Mouse (Mus musculus) embryonic facial prominence, embryonic 12.5 days (tissue): ENCODE measurements around the gene Terf2ip. TPM values are rescaled to one million over a fixed set of nuclear protein-coding genes. Genes with fewer than 3 reads are reported as not detected.
A peak's percentile ranks its signal among the peaks of the same experiment; 100 is the strongest.

Experiments
- ATAC-seq: fragments of 200-750 bp; cut with Nextera tagmentation; 2 replicates; pipeline ENCODE4 v1.8.0; 2017; ENCODE audit not compliant: insufficient number of reproducible peaks, insufficient read depth, low FRiP score, low TSS enrichment
- H3K27ac ChIP-seq: fragments of 300-500 bp; sonication (generic); 2 replicates; pipeline ENCODE4 v1.5.1; 2016; ENCODE audit warnings: mild to moderate bottlenecking
- H3K27me3 ChIP-seq: fragments of 300-500 bp; sonication (generic); 2 replicates; pipeline ENCODE4 v1.6.1; 2016; ENCODE audit warnings: mild to moderate bottlenecking, moderate library complexity
- H3K36me3 ChIP-seq: fragments of 300-500 bp; sonication (generic); 2 replicates; pipeline ENCODE4 v1.6.1; 2016; ENCODE audit warnings: mild to moderate bottlenecking
- H3K4me1 ChIP-seq: fragments of 300-500 bp; sonication (generic); 2 replicates; pipeline ENCODE4 v1.6.1; 2016
- H3K4me2 ChIP-seq: fragments of 300-500 bp; sonication (generic); replicated peaks from 2 replicates; pipeline ENCODE4 v1.6.1; 2016; ENCODE audit warnings: mild to moderate bottlenecking, moderate library complexity
- H3K4me3 ChIP-seq: fragments of 300-500 bp; sonication (generic); 2 replicates; pipeline ENCODE4 v1.5.1; 2016; ENCODE audit warnings: mild to moderate bottlenecking
- H3K9ac ChIP-seq: fragments of 300-500 bp; sonication (generic); 2 replicates; pipeline ENCODE4 v1.6.1; 2016; ENCODE audit warnings: mild to moderate bottlenecking, moderate library complexity
- H3K9me3 ChIP-seq: fragments of 300-500 bp; sonication (generic); 2 replicates; pipeline ENCODE4 v1.6.1; 2016; ENCODE audit warnings: mild to moderate bottlenecking, moderate library complexity
- WGBS: fragments of 180-500 bp; shearing (Covaris S2); methylation state at CpG from one replicate; pipeline ENCODE4 v1.1.7; 2016; 5-methylcytosine and 5-hydroxymethylcytosine counted together
- polyA plus RNA-seq: library from polyadenylated mRNA; unstranded; fragments of >200 nt; fragmentation: Nextera tagmentation; extraction: Ambion mirVana; gene quantifications from 2 replicates; pipeline ENCODE4 v1.2.1, GENCODE M21; 2016

Gene Terf2ip
- 32.3 and 33.8 TPM in 2 replicates for polyA plus RNA-seq

DNA sequence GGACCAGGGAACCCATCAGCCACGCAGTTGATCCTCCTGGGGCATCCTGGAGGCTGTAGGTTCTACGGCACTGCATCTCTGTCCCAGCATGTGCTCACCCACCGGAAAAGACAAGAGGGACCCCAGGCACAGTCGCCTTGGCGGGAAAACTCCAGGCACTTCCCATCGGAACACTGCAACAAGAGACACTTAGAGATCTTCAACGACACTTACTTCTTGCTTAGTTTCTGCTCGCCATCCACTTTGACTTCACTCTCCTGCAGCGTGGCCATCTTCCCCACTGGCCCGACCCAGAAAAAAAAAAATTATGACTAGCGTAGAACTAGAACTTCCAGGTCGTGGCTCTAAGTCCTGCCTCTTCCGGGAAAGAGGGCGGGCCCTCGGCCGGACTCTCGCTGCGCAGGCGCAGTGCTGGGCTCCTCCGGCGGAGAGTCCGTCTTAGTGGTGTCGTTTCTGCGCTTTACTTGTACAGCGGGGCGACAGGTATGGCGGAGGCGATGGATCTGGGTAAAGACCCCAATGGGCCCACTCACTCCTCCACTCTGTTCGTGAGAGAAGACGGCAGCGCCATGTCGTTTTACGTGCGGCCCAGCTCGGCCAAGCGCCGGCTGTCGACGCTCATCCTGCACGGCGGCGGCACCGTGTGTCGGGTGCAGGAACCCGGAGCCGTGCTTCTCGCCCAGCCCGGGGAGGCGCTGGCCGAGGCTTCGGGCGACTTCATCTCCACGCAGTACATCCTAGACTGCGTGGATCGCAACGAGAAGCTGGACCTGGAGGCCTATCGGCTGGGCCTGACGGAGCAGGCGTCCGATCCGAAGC, at the start of gene Terf2ip, which contains the start of gene Kars:
Terf2ip (plus strand) TSS at position 402 of the 819 bp plus-strand sequence.
Kars (minus strand) TSS at position 327 of the 819 bp plus-strand sequence.
- Histone ChIP-seq H3K9ac (peak within 1 kb of the TSS; percentile 88), H3K27ac (peak within 1 kb of the TSS; percentile 83), H3K27me3 (no peaks in the 10 kb centered on the region), H3K4me1 (peaks cover 18% of the 10 kb centered on the region), H3K9me3 (no peaks in the 10 kb centered on the region), H3K36me3 (peaks cover 17% of the 10 kb centered on the region), H3K4me2 (peak within 1 kb of the TSS; percentile 89), H3K4me3 (peak within 1 kb of the TSS; percentile 94)
- peak; percentile 92 for ATAC-seq
- WGBS = under 1% methylated on average over 61 of the region's 61 CpGs

DNA sequence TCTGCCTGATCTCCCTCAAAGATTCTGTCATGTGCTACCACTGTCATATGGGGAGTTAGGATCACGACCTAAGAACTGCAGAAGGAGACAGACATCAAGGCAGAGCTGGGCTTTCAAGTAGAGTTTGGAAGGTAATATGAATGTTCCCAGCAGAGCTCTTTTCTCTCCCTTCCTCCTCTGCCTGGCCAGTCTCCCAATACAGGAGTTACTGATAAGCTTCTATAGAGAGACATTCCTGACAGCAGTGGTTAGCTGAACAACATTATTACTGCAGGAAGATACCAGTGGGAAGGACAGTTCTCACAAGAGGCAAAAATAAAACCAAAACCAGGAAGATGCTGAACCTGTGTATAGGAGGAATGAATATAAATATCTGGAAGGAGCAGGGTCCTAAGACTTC, 48.6 kb upstream of the Terf2ip start:
- no peak overlapping the region for H3K27ac ChIP-seq
- H3K27me3 ChIP-seq = no peaks in the 10 kb centered on the region
- ATAC-seq = no peak
- no peaks in the 10 kb centered on the region for H3K4me1 ChIP-seq
- H3K4me3 ChIP-seq = no peak overlapping the region
- WGBS = 61% methylated on average over 1 of the region's 1 CpGs
- no peak overlapping the region for H3K4me2 ChIP-seq
- no peak overlapping the region for H3K9ac ChIP-seq
- H3K36me3 ChIP-seq = 0 out of 2 replicates have a peak, but pooled peaks cover 16% of the 10 kb centered on the region
- H3K9me3 ChIP-seq = no peaks in the 10 kb centered on the region

DNA sequence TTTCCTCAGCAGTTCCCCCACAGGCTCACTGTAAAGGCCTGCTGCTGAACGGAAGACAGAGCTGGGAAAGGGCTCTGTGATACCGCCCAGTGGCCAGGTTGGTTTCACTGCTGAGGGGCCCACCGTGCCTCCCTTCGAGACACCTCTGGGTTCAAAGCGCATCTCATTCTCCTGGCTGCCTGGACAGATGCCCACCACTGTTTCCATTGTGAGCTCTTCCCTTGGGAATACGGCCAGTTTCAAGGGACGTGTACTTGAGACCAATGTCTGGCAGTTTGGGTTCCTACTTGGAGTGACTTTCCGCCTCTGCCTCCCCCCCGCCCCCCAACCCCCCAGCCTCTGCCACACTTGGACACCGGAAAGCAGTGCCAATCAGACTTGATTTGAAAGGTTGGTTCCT, 48.1 kb upstream of the Terf2ip start:
- 73% methylated on average over 10 of the region's 10 CpGs for WGBS
- no peak overlapping the region for H3K4me3 ChIP-seq
- no peaks in the 10 kb centered on the region for H3K4me1 ChIP-seq
- H3K4me2 ChIP-seq = no peak overlapping the region
- no peaks in the 10 kb centered on the region for H3K9me3 ChIP-seq
- no peak overlapping the region for H3K27ac ChIP-seq
- no peak for ATAC-seq
- H3K9ac ChIP-seq = no peak overlapping the region
- peaks cover 20% of the 10 kb centered on the region for H3K36me3 ChIP-seq
- no peaks in the 10 kb centered on the region for H3K27me3 ChIP-seq

DNA sequence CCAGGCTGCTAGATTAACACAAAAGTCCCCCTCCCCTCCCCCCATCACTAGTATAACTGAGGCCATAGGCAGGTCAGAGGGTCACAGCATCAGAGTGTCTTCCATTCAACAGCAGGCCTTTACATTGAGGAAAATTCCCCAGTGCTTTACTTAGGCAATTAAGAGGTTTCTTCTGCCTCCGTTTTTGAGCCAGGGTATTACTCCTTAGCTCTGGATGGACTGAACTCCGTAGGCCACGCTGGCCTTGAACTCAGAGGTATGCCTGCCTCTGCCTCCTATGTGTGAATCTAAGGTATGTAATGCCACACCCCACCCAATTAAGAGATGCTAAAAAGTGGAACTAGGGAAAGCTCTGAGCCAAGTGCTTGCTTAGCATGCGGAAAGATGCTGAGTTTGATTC, 47.7 kb upstream of the Terf2ip start:
- no peaks in the 10 kb centered on the region for H3K27me3 ChIP-seq
- WGBS = 77% methylated on average over 4 of the region's 4 CpGs
- no peak for ATAC-seq

DNA sequence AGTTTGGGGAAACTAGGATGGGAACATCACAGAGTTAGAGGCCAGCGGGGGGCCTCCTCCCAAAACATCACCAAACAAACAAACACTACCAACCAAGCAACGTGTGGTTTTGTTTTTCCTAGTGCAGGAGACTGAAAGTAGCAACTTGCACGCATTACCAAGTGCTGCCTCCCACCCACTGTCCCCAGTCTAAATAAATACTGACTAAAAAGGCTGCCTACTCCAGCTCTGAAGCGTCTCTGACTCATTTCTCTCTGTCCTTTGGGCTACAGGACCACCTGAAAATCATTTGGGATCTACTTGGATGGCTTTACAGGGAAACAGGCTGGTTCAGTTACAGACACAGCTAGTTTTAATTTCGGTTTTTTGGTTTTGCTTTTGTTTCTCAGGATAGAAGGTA, 46.8 kb upstream of the Terf2ip start:
- no peak overlapping the region for H3K4me2 ChIP-seq
- H3K4me1 ChIP-seq = no peaks in the 10 kb centered on the region
- H3K27me3 ChIP-seq = no peaks in the 10 kb centered on the region
- no peaks in the 10 kb centered on the region for H3K9me3 ChIP-seq
- no peak for ATAC-seq
- no peak overlapping the region for H3K27ac ChIP-seq
- no peak overlapping the region for H3K9ac ChIP-seq
- WGBS = 53% methylated on average over 5 of the region's 5 CpGs
- H3K36me3 ChIP-seq = peaks cover 13% of the 10 kb centered on the region
- H3K4me3 ChIP-seq = no peak overlapping the region

More for the DNA sequence above, 47.7 kb upstream of the Terf2ip start:
- Histone ChIP-seq H3K4me3 (no peak overlapping the region), H3K4me1 (no peaks in the 10 kb centered on the region), H3K9me3 (no peaks in the 10 kb centered on the region), H3K27ac (no peak overlapping the region), H3K36me3 (peaks cover 20% of the 10 kb centered on the region), H3K9ac (no peak overlapping the region), H3K4me2 (no peak overlapping the region)

DNA sequence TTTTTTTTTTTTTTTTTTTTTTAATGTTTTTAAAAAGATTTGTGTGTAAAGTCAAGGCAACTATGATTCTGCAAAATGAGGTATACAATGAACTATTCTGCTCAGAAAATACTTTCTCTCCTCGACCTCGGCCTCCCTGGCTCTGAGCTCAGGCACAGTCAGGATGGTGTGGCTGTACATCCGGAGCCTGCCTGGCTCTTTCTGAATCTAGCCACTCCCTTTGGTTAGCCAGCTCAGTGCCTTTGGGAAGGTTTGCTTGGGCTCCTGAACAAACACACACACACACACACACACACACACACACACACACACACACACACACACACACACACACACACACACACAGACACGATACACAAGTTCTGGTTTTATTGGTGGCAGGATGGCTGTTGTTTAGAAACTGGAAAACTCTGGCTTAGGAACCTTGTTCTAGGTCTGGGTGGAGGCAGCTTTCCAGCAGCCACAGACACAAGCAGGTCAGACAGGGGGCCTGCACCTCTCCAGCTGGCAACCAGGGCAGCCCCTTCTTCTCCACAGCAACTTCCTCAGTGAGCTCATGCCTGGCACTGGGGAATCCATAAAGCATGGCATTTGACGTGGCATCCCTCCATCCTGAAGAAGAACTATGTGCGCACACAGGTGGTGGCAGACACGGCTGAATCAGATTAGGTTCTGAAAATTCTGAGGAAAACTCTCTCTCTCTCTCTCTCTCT, 46.2 kb upstream of the Terf2ip start:
- no peak for ATAC-seq
- 72% methylated on average over 7 of the region's 7 CpGs for WGBS
- H3K4me2 ChIP-seq = no peak overlapping the region
- H3K36me3 ChIP-seq = peaks cover 13% of the 10 kb centered on the region
- H3K27ac ChIP-seq = no peak overlapping the region
- H3K9ac ChIP-seq = no peak overlapping the region
- H3K27me3 ChIP-seq = no peaks in the 10 kb centered on the region
- no peaks in the 10 kb centered on the region for H3K4me1 ChIP-seq
- no peaks in the 10 kb centered on the region for H3K9me3 ChIP-seq
- no peak overlapping the region for H3K4me3 ChIP-seq

DNA sequence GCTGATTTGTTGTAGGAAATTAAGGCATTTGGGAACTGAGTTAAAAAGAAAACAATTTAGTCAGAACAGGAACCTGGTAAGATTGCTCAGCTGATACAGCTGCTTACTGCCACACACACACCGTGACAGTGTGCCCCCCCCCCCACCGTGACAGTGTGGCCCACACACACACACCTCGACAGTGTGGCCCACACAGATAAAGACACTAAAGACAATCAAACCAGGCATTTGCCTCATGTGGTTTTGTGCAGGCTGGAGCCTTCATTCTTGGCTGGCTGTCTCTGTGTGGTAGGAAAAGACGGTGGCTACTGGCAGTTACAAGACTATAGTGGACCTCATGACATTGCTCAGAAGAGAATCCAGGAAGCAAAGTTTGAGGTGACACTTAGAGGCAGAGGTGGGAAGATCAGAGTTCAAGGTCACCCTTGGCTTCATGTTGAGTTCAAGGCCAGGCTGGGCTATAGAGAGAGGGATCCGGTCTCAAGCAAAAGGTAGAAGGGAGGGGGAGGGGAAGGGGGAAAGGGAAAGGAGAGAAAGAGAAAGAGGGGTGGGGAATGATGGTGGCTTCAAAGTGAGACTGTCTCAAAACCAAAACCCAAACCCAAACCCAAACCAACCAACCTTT, 43.8 kb upstream of the Terf2ip start:
- Histone ChIP-seq H3K27ac (no peak overlapping the region), H3K9ac (no peak overlapping the region), H3K27me3 (no peaks in the 10 kb centered on the region), H3K4me1 (no peaks in the 10 kb centered on the region), H3K4me3 (no peak overlapping the region), H3K36me3 (peaks cover 16% of the 10 kb centered on the region), H3K4me2 (no peak overlapping the region), H3K9me3 (no peaks in the 10 kb centered on the region)
- 83% methylated on average over 5 of the region's 5 CpGs for WGBS
- no peak for ATAC-seq

DNA sequence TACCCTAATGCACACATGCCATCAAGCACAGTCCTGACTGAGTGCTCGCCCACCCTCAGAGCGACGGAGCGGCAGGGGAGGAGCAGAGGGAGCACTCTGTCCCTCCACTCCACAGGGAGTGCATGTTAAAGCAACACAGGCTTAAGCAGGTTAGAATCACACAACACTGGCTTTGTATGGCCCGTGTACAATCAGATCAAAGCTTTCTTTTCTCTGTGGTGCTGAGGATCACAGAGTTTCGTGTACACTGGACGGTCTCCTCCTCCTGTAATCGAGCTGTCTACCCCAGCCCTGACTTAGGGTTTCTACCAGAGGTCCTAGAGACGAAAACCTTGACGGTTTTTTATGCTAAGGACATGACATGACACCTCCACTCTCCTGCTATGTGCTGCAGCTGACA, 42.7 kb upstream of the Terf2ip start:
- H3K4me2 ChIP-seq = no peak overlapping the region
- H3K36me3 ChIP-seq = peaks cover 21% of the 10 kb centered on the region
- 86% methylated on average over 10 of the region's 10 CpGs for WGBS
- H3K27me3 ChIP-seq = no peaks in the 10 kb centered on the region
- ATAC-seq = no peak
- no peak overlapping the region for H3K4me3 ChIP-seq
- no peak overlapping the region for H3K9ac ChIP-seq
- no peaks in the 10 kb centered on the region for H3K4me1 ChIP-seq
- no peak overlapping the region for H3K27ac ChIP-seq
- no peaks in the 10 kb centered on the region for H3K9me3 ChIP-seq

DNA sequence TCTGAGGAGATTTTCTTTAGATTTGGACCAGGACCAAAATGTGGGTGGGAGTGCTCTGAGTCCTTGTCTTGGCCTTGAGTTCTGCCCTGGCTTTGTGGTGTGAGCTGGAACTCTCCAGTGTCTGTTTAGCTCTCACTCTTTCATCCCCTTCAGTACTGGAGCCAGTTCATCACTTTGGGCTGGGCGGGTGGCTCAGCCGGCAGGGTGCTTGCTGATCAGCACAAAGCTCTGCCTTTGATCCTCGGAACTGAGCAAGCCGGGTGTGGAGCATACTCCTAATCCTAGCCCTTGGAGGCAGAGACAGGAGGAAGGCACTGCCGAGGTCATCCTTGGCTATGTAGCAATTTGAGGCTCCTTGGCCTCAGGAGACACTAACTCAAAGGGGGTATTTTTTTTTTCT, 42.2 kb upstream of the Terf2ip start:
- 40% methylated on average over 5 of the region's 5 CpGs for WGBS
- no peaks in the 10 kb centered on the region for H3K9me3 ChIP-seq
- no peak overlapping the region for H3K9ac ChIP-seq
- H3K27me3 ChIP-seq = no peaks in the 10 kb centered on the region
- H3K36me3 ChIP-seq = peaks cover 25% of the 10 kb centered on the region
- no peak overlapping the region for H3K4me2 ChIP-seq
- no peak overlapping the region for H3K4me3 ChIP-seq
- ATAC-seq = no peak
- H3K4me1 ChIP-seq = no peaks in the 10 kb centered on the region
- H3K27ac ChIP-seq = no peak overlapping the region

DNA sequence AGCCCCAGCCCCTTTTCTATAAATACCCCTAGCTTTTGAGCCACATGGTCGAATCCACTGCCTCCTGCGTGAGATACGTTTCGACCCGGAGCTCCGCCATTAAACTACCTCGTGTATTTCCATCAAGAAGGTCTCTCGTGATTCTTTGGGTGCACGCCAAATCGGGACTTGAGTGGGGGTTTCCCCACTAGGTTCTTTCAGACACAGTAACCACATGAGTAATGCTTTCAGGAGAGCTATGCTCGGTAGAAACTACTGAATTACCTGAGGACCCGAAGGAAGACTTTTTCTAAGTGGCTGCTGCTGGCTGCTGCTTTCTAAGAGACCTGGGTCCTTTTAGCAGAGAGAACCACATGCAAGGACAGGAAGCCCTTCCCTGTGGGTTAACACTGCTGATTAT, 37.1 kb upstream of the Terf2ip start:
- H3K36me3 ChIP-seq = peaks cover 47% of the 10 kb centered on the region
- no peaks in the 10 kb centered on the region for H3K27me3 ChIP-seq
- no peak overlapping the region for H3K9ac ChIP-seq
- no peak overlapping the region for H3K4me2 ChIP-seq
- ATAC-seq = no peak
- H3K4me3 ChIP-seq = no peak overlapping the region
- no peaks in the 10 kb centered on the region for H3K9me3 ChIP-seq
- whole genome bisulfite sequencing = 95% methylated on average over 12 of the region's 12 CpGs
- H3K4me1 ChIP-seq = no peaks in the 10 kb centered on the region
- H3K27ac ChIP-seq = no peak overlapping the region

DNA sequence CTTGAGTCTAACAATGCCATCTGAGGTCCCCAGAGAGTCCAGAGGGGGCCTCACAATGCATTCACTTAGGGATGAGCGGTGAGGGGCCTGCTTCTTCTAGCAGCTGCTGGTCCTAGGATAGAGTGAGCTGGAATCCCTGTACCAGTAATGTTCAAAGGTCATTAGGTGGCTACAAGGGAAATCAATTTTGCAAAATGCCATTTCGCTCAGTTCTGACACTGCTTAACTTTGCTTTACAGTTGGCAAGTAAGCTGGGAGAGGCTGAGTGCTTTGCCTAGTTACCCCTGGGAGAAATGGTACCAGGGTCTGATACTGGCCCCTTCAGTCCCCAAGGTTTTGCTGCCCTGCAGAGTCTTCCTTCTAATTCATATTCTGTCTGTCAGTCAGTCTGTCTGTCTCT, 35.5 kb upstream of the Terf2ip start:
- ATAC-seq = no peak
- Histone ChIP-seq H3K36me3 (peaks cover 44% of the 10 kb centered on the region), H3K9ac (no peak overlapping the region), H3K4me2 (no peak overlapping the region), H3K27ac (no peak overlapping the region), H3K27me3 (no peaks in the 10 kb centered on the region), H3K4me1 (no peaks in the 10 kb centered on the region), H3K9me3 (no peaks in the 10 kb centered on the region), H3K4me3 (no peak overlapping the region)
- WGBS = 91% methylated on average over 2 of the region's 2 CpGs
